Mouse (Mus musculus): ENCODE measurements at regions not wholly inside any gene's neighbourhood (a gene's known extent, or its start where the extent isn't known, plus 50 kb on each side); places are given as distances from the start of the nearest gene placed in this dataset.

DNA sequence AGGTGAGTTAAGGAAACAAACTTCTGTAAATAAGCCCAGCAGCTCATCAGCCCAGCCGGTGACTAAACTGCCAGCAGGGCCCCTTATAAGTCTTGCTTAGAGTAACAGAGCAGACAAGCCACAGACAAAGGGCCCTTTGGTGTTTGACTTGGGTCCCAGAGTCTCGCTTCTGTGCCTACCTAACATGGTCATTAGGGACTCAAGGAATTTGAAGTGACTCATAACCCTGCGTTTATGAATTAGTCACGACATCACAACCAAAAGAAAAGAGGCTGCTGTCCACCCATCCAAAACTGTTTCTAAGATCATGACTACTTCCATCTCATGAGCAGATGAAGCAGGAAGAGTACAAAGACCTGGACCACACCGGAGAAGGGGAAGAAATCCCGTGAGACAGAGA is 227.5 kb upstream of the Fn1 start:
- no peak for TF ChIP-seq EP300 (IDR thresholded peaks at IDR 0.05; ENCODE audit: low read depth)
- TF ChIP-seq CTCF (IDR thresholded peaks at IDR 0.05; ENCODE audit: low read depth) = no peak
